Mouse (Mus musculus) forebrain, embryonic 10.5 days (tissue): ENCODE data around the gene Lgals2. TPM values are rescaled to one million over a fixed set of nuclear protein-coding genes. Genes with fewer than 3 reads are reported as not detected.
"Not testable (repeated sequence)": the region's sequence is repeated elsewhere in the genome, so short reads cannot be mapped to it uniquely, and the experiment has no call there.

Source experiments
- DNase-seq: peaks from one replicate; pipeline ENCODE4 v3.0.0-alpha.2; 2017; ENCODE audit warnings: low spot score; ENCODE audit errors: extremely low spot score
- H3K27ac ChIP-seq: fragments of 300-500 bp; sonication (generic); 2 replicates; pipeline ENCODE4 v1.5.1; 2016; ENCODE audit warnings: mild to moderate bottlenecking
- H3K27me3 ChIP-seq: fragments of 300-500 bp; sonication (generic); 2 replicates; pipeline ENCODE4 v1.6.1; 2016; ENCODE audit warnings: mild to moderate bottlenecking; ENCODE audit not compliant: poor library complexity, severe bottlenecking
- H3K36me3 ChIP-seq: fragments of 300-500 bp; sonication (generic); replicated peaks from 2 replicates; pipeline ENCODE4 v1.6.1; 2016; ENCODE audit warnings: mild to moderate bottlenecking, moderate library complexity
- H3K4me1 ChIP-seq: fragments of 300-500 bp; sonication (generic); 2 replicates; pipeline ENCODE4 v1.6.1; 2016
- H3K4me3 ChIP-seq: fragments of 300-500 bp; sonication (generic); 2 replicates; pipeline ENCODE4 v1.5.1; 2016; ENCODE audit warnings: mild to moderate bottlenecking, moderate library complexity
- H3K9me3 ChIP-seq: fragments of 300-500 bp; sonication (generic); 2 replicates; pipeline ENCODE4 v1.6.1; 2016; ENCODE audit warnings: mild to moderate bottlenecking, moderate library complexity
- WGBS: fragments of 180-500 bp; shearing (Covaris S2); methylation state at CpG from one replicate; pipeline ENCODE4 v1.1.7; 2016; 5-methylcytosine and 5-hydroxymethylcytosine counted together
- polyA plus RNA-seq: library from polyadenylated mRNA; unstranded; fragments of >200 nt; fragmentation: Nextera tagmentation; extraction: Ambion mirVana; gene quantifications from 2 replicates; pipeline ENCODE4 v1.2.1, GENCODE M21; 2016

The Lgals2 gene
- polyA plus RNA-seq, 1 experiment from 2014 or later, result not detected

DNA sequence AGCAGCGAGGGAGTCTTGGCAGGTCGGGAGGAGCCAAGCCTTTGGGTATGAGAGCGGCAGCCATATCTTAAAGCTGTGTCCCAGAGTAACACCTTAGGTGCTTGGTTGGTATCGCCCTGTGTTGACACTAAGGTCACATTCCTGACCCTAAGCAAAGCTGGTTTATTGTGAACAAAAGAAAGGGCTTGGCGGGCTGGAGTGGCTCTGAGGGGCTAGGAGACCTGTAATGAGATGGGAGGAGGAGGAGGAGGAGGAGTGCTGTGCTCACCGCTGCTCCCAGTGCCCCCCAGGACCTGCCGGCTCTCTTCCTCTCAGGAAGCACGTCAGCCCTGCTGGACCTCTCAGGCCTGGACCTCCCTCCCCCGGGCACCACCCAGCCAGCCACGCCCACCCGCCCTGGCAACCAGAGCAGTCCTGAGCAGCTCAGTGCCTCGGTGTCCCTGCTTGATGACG, 34.1 kb upstream of the Lgals2 start:
- Histone ChIP-seq H3K36me3 (peaks cover 97% of the 10 kb centered on the region), H3K27me3 (no peaks in the 10 kb centered on the region), H3K9me3 (no peaks in the 10 kb centered on the region), H3K4me1 (peaks cover 49% of the 10 kb centered on the region), H3K27ac (peak overlapping the region; percentile 74), H3K4me3 (peak overlapping the region; percentile 9; the same call in 1 of the 2 replicates)
- DNase-seq, result peak; percentile 30
- WGBS, result 26% methylated on average over 13 of the region's 13 CpGs

DNA sequence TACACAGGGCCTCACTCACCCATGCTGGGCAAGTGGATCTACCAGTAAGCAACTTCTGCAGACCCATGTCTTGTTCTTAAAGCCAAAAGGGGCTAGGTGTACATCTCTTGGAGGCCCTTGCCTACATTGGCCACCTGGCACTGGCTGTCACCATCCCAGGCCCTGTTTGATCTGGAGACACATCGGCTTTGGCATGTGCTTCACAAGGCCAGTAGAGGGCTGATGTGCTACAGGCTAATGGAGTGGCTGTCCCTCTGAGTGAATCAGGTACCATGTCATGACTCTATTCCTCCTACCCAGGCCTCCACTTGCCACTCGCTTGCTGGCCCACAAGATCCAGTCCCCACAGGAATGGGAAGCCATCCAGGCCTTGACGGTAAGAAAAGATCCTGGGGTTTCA, 26.5 kb upstream of the Lgals2 start:
- DNase-seq, result no peak
- no peak overlapping the region for H3K27ac ChIP-seq
- peaks cover 21% of the 10 kb centered on the region for H3K4me1 ChIP-seq
- whole genome bisulfite sequencing, result 90% methylated on average over 3 of the region's 3 CpGs
- H3K4me3 ChIP-seq, result no peak overlapping the region
- no peaks in the 10 kb centered on the region for H3K27me3 ChIP-seq
- peaks cover 75% of the 10 kb centered on the region for H3K36me3 ChIP-seq
- no peaks in the 10 kb centered on the region for H3K9me3 ChIP-seq

GRCm38 (mm10) chr15:78880432-78880831, 25.1 kb upstream of the Lgals2 start:
- no peak overlapping the region; the same call in 1 of the 2 replicates for H3K27ac ChIP-seq
- H3K4me3 ChIP-seq, result no peak overlapping the region
- no peaks in the 10 kb centered on the region for H3K27me3 ChIP-seq
- H3K9me3 ChIP-seq, result no peaks in the 10 kb centered on the region
- 96% methylated on average over 8 of the region's 8 CpGs for WGBS
- H3K36me3 ChIP-seq, result peaks cover 61% of the 10 kb centered on the region
- H3K4me1 ChIP-seq, result peaks cover 35% of the 10 kb centered on the region
- no peak for DNase-seq

GRCm38 (mm10) chr15:78878792-78879516, 23.6 kb upstream of the Lgals2 start:
- WGBS, result 64% methylated on average over 7 of the region's 7 CpGs
- peaks cover 47% of the 10 kb centered on the region for H3K4me1 ChIP-seq
- DNase-seq, H3K27me3 ChIP-seq, H3K9me3 ChIP-seq, H3K27ac ChIP-seq: not testable (repeated sequence)
- peak overlapping the region; percentile 5; the same call in 1 of the 2 replicates for H3K4me3 ChIP-seq
- H3K36me3 ChIP-seq, result peaks cover 48% of the 10 kb centered on the region

GRCm38 (mm10) chr15:78877810-78878390, 22.6 kb upstream of the Lgals2 start:
- H3K27me3 ChIP-seq, result no peaks in the 10 kb centered on the region
- H3K4me1 ChIP-seq, result peaks cover 51% of the 10 kb centered on the region
- peaks cover 37% of the 10 kb centered on the region for H3K36me3 ChIP-seq
- peak overlapping the region; percentile 77 for H3K4me3 ChIP-seq
- peak overlapping the region; percentile 99 for H3K27ac ChIP-seq
- H3K9me3 ChIP-seq, result no peaks in the 10 kb centered on the region
- under 1% methylated on average over 17 of the region's 17 CpGs for WGBS
- DNase-seq, result no peak

DNA sequence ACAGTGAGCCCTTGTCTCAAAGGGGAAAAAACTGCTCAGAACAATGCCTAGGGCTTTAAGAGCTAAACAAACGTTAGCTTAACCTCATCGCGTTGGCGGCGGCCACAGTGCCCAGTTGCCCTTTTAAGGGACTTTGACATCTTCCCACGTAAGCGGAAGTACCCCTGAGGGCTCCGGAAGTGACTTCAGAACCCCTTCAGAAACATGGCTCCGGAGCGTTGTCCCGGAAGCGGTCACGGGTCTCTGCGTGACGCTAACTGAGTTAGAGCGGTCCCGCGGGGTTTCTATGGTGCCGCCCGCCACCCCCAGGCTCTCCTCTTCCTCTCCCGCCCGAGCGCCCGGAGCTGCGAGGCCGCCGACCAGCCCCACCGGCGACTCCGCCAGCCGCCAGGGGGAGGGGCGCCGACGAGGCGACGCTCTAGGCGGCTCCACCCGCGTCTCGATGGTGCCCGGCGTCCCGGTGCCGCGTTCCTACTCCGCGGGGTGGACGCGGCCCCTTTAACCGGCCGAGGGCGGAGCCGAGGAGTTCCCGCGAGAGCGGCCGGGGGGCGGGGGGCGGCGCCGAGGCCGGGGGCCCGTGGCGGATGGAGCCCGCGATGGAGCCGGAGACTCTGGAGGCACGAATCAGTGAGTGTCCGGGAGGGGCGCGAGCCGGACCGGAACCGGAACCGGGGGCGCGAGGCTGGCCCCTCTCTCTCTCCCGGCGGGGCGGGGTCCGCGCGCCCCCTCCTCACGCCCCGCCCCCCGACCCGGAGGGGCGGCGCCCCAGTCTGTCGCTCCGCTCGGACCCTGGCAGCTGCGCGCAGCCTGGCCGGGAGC, 21.9 kb upstream of the Lgals2 start, which contains the start of gene Gga1:
Gene Gga1 (plus strand): TSS at position 200 of the 819 bp plus-strand sequence.
- Histone ChIP-seq H3K4me1 (peaks cover 55% of the 10 kb centered on the region), H3K36me3 (peaks cover 30% of the 10 kb centered on the region), H3K9me3 (no peaks in the 10 kb centered on the region), H3K4me3 (peak within 1 kb of the TSS; percentile 77), H3K27me3 (no peaks in the 10 kb centered on the region), H3K27ac (peak within 1 kb of the TSS; percentile 99)
- WGBS, result under 1% methylated on average over 82 of the region's 95 CpGs
- peak; percentile 98 for DNase-seq

GRCm38 (mm10) chr15:78876258-78876696, 20.9 kb upstream of the Lgals2 start:
- Histone ChIP-seq H3K36me3 (peaks cover 21% of the 10 kb centered on the region), H3K9me3 (no peaks in the 10 kb centered on the region), H3K27ac (peak overlapping the region; percentile 99), H3K4me1 (peaks cover 58% of the 10 kb centered on the region), H3K4me3 (peak overlapping the region; percentile 77), H3K27me3 (no peaks in the 10 kb centered on the region)
- WGBS, result 4% methylated on average over 17 of the region's 17 CpGs
- DNase-seq, result peak; percentile 87

DNA sequence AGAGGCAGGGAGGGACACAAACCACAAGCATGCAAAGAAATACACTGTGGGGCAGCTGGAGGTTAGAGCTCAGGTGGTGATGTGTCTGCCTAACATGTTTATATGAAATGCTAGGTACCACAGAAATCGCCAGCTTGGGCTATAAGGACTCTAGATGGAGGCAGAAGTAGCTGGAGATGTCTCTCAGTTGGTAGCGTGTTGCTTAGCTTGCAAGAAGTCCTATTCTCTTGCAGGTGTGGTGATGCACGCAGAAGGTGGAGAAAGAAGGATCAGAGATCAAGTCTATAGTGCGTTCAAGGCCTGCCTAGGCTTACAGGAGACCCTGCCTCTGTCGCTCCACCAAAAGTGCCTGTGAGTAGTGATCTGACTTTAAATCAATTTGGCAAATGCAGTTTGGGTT, 20.2 kb upstream of the Lgals2 start:
- 85% methylated on average over 5 of the region's 5 CpGs for WGBS
- DNase-seq, result no peak
- Histone ChIP-seq H3K36me3 (peaks cover 13% of the 10 kb centered on the region), H3K4me3 (peak overlapping the region; percentile 77), H3K4me1 (peaks cover 58% of the 10 kb centered on the region), H3K9me3 (no peaks in the 10 kb centered on the region), H3K27me3 (no peaks in the 10 kb centered on the region), H3K27ac (peak overlapping the region; percentile 99)

- peak overlapping the region; percentile 99 for H3K27ac ChIP-seq
- no peaks in the 10 kb centered on the region for H3K9me3 ChIP-seq
Observed at GRCm38 (mm10) chr15:78874989-78875388, 19.7 kb upstream of the Lgals2 start.

GRCm38 (mm10) chr15:78873803-78874435, 18.6 kb upstream of the Lgals2 start:
- H3K4me1 ChIP-seq, result peaks cover 52% of the 10 kb centered on the region
- WGBS, result 64% methylated on average over 13 of the region's 13 CpGs

More at GRCm38 (mm10) chr15:78874989-78875388, 19.7 kb upstream of the Lgals2 start:
- H3K4me1 ChIP-seq, result peaks cover 58% of the 10 kb centered on the region
- DNase-seq, result no peak
- no peak overlapping the region for H3K4me3 ChIP-seq
- H3K36me3 ChIP-seq, result peaks cover 8% of the 10 kb centered on the region; the same call in 1 of the 2 replicates
- H3K27me3 ChIP-seq, result no peaks in the 10 kb centered on the region
- 78% methylated on average over 8 of the region's 8 CpGs for WGBS

DNA sequence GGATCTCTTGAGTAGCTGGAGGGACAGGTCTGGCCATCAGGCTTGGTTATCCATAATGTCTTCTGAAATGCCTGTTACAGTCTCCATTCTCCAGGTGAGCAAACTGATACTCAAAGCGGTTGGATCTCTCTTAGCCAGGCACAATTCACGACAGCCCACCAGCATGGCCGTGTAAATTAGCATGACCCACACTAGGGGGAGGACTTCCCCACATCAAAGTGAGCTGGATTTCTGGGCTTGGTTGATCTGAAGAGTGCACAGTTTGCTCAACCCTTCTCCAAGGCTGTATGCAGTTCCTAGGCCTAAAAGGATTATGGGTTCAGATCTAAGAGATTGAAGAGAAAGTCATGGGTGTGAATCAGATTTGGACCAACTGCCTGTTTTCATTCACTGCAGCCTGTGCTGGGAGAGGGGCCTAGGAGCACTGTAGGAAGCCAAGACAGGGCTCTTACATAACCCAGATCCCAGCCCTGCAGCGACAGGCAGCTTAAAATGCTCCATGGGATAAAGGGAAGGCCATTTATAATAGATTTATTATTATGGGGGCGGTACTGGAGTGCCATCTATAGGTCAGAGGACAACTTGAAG, 16.8 kb upstream of the Lgals2 start:
- Histone ChIP-seq H3K4me1 (peaks cover 58% of the 10 kb centered on the region), H3K4me3 (no peak overlapping the region), H3K27me3 (no peaks in the 10 kb centered on the region), H3K27ac (peak overlapping the region; percentile 30; the same call in 1 of the 2 replicates), H3K36me3 (no peaks in the 10 kb centered on the region), H3K9me3 (no peaks in the 10 kb centered on the region)
- DNase-seq, result no peak
- WGBS, result 68% methylated on average over 5 of the region's 5 CpGs

More at GRCm38 (mm10) chr15:78873803-78874435, 18.6 kb upstream of the Lgals2 start:
- Histone ChIP-seq H3K4me3 (no peak overlapping the region), H3K36me3 (no peaks in the 10 kb centered on the region), H3K27ac (peak overlapping the region; percentile 66), H3K27me3 (no peaks in the 10 kb centered on the region), H3K9me3 (no peaks in the 10 kb centered on the region)
- DNase-seq, result no peak

- WGBS, result 21% methylated on average over 6 of the region's 6 CpGs
- H3K4me3 ChIP-seq, result no peak overlapping the region
- peaks cover 36% of the 10 kb centered on the region for H3K4me1 ChIP-seq
- no peaks in the 10 kb centered on the region for H3K9me3 ChIP-seq
- no peaks in the 10 kb centered on the region for H3K27me3 ChIP-seq
- peak; percentile 36 for DNase-seq
- no peaks in the 10 kb centered on the region for H3K36me3 ChIP-seq
- 0 out of 2 replicates have a peak overlapping the region, but pooled peaks have one; percentile 53 for H3K27ac ChIP-seq
Observed at GRCm38 (mm10) chr15:78869775-78870174, 14.4 kb upstream of the Lgals2 start.
